Mouse (Mus musculus) c-Kit-negative CD71-positive TER-119-positive erythroid progenitor cells, embryonic 14.5 days (primary cell): Measurements from ENCODE around the gene Imp3.

Experiments
- DNase-seq: peaks from one replicate; pipeline ENCODE4 v3.0.0-alpha.2; 2013; ENCODE audit warnings: low read depth, low spot score

The Imp3 gene

GRCm38 (mm10) chr9:56970158-56970557 lies 32.9 kb downstream of the Imp3 start:
- DNase-seq = no peak

- no peak for DNase-seq
Measured at GRCm38 (mm10) chr9:56973960-56974524, 36.8 kb downstream of the Imp3 start.

GRCm38 (mm10) chr9:56975199-56975598 lies 37.9 kb downstream of the Imp3 start:
- DNase-seq = no peak

- no peak for DNase-seq
Measured at GRCm38 (mm10) chr9:56980186-56980585, 42.9 kb downstream of the Imp3 start.

- DNase-seq = no peak
Measured at GRCm38 (mm10) chr9:56981502-56981901, 44.2 kb downstream of the Imp3 start.
